Mouse (Mus musculus) cerebellum, adult 2 months (tissue): ENCODE data around the gene Dnaaf1.

Experiments used
- CTCF ChIP-seq: fragments of 200-500 bp; IDR thresholded peaks from 2 replicates; pipeline ENCODE4 v1.5.1; 2011; ENCODE audit warnings: low read depth, mild to moderate bottlenecking, control low read depth, low read length, moderate library complexity, borderline replicate concordance; ENCODE audit not compliant: insufficient read depth
- POLR2A ChIP-seq: fragments of 200-500 bp; IDR thresholded peaks from 2 replicates; pipeline ENCODE4 v1.6.1; 2011; ENCODE audit warnings: low read length, control low read depth, borderline replicate concordance; ENCODE audit not compliant: insufficient read depth

DNA sequence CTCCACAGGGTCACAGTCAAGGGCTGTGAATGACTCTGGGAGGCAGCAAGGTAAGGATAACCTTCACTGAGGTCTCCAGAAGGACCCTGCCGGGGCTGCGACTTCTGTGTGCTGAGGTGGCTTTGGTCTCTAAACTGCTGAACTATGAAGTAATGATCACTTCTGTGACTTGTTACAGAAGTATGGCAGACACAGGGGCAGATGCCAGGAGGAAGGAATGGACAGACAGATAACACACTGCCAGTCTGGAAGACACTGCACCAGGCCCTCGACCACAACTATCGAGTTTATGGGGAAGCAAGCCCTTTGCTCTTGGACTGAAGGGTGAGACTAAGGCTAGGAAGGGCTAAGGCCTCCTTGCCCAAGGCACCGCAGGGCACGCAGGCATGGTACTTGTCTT lies 3.9 kb upstream of the Dnaaf1 start:
- TF ChIP-seq CTCF (no peak), POLR2A (no peak)
